Mouse (Mus musculus): ENCODE measurements at regions not wholly inside any gene's neighbourhood (a gene's known extent, or its start where the extent isn't known, plus 50 kb on each side); places are given as distances from the start of the nearest gene placed in this dataset.

DNA sequence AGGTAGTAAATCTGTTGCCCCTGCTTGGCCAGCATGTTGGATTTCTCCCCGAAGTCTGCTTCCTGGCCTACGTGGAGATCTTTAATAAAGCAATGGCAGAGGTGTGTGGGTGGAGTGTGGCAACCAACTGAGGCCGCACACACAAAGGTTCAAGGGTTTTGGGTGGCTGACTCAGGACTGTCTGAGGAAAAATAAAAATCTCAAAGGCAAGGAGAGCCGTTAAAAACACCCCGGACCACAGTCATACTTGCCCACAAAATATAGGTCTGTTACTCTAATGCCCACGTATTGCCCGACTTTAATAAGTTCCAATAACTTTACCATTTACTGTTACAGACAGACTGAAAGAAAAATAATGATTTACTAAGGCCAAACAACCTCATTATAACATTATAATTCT, 108.7 kb upstream of the Cdkn2b start:
- no peak overlapping the region for H3K4me3 ChIP-seq
- no peaks in the 10 kb centered on the region for H3K9me3 ChIP-seq (replicated peaks)
- no peaks in the 10 kb centered on the region for H3K4me1 ChIP-seq
- ATAC-seq = no peak
- H3K27ac ChIP-seq = no peak overlapping the region
- no peak overlapping the region for H3K9ac ChIP-seq
- H3K4me2 ChIP-seq = no peak overlapping the region
- no peaks in the 10 kb centered on the region for H3K36me3 ChIP-seq (ENCODE audit: poor library complexity, severe bottlenecking)
- 93% methylated on average over 7 of the region's 7 CpGs for WGBS
- H3K27me3 ChIP-seq = no peaks in the 10 kb centered on the region

- no peak for ATAC-seq
- 81% methylated on average over 2 of the region's 2 CpGs for WGBS
- no peak overlapping the region for H3K9ac ChIP-seq
These were observed 94.9 kb upstream of the Cdkn2b start for GRCm38 (mm10) chr4:89405624-89406167.

DNA sequence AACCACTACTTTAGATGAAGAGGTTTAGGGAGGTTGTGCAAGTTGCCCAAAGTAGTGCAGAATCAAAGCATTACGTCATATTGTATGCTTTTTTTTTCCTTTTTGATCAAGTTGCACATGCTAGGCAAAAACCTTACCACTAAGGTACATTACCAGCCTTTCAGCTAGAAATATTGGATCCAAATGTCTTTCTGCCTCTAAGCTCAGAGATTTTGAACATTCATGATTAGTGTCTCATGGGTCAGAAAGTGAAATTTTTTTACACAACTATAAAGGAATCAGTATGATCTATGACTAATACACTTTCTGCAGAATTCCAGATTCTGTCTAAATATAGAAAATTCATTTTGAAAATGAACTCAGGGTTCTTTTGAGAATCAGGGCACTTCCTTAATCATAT, 92.3 kb upstream of the Cdkn2b start:
- Histone ChIP-seq H3K27me3 (no peaks in the 10 kb centered on the region), H3K4me3 (no peak overlapping the region), H3K27ac (no peak overlapping the region), H3K9me3 (replicated peaks) (no peaks in the 10 kb centered on the region), H3K4me1 (no peaks in the 10 kb centered on the region), H3K9ac (no peak overlapping the region), H3K36me3 (ENCODE audit: poor library complexity, severe bottlenecking) (no peaks in the 10 kb centered on the region), H3K4me2 (no peak overlapping the region)
- 81% methylated on average over 1 of the region's 1 CpGs for WGBS
- ATAC-seq = no peak

More at GRCm38 (mm10) chr4:89405624-89406167, 94.9 kb upstream of the Cdkn2b start:
- Histone ChIP-seq H3K27ac (no peak overlapping the region), H3K27me3 (no peaks in the 10 kb centered on the region), H3K36me3 (ENCODE audit: poor library complexity, severe bottlenecking) (no peaks in the 10 kb centered on the region), H3K4me2 (no peak overlapping the region), H3K4me1 (no peaks in the 10 kb centered on the region), H3K9me3 (replicated peaks) (no peaks in the 10 kb centered on the region), H3K4me3 (no peak overlapping the region)

DNA sequence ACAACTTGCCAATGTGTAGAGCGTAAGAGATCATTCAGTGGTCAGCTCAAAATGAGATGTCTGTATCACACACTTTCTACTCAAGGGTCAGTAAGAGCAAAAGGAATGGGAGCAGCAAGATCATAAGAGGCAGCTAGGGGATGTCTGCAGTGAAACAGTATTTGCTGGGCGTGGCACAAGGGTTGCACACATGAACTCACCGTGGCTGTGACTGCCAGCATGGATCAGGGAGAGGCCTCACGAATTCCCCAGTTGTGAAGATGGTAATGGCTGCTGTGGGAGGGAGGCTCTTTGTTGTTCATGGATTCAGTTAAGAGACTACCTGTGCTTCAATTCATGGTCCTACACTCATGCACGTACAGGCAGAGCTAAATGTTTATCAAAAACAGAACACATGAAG, 91.5 kb upstream of the Cdkn2b start:
- Histone ChIP-seq H3K4me3 (no peak overlapping the region), H3K4me2 (no peak overlapping the region), H3K9me3 (replicated peaks) (no peaks in the 10 kb centered on the region), H3K4me1 (no peaks in the 10 kb centered on the region), H3K9ac (no peak overlapping the region), H3K27ac (no peak overlapping the region), H3K27me3 (no peaks in the 10 kb centered on the region), H3K36me3 (ENCODE audit: poor library complexity, severe bottlenecking) (no peaks in the 10 kb centered on the region)
- no peak for ATAC-seq
- 76% methylated on average over 5 of the region's 5 CpGs for WGBS

DNA sequence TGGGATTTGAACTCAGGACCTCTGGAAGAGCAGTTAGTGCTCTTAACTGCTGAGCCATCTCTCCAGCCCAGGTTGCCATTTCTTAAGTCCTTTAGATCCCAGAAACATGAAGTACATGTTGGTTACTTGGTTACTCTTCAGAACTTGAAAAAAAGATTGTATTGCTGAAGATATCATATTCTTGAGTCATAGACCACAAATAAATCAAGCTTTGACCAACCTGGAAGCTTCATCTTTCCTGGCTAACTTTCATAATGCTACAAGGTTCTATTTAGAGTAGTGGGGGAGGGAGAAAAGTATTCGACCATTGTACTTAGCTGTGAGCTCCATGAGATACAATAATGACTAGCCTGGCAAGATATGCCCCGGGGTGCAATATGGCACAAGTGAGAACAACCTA, 90.9 kb upstream of the Cdkn2b start:
- Histone ChIP-seq H3K27me3 (no peaks in the 10 kb centered on the region), H3K4me2 (no peak overlapping the region), H3K27ac (no peak overlapping the region), H3K9me3 (replicated peaks) (no peaks in the 10 kb centered on the region), H3K36me3 (ENCODE audit: poor library complexity, severe bottlenecking) (no peaks in the 10 kb centered on the region), H3K4me1 (no peaks in the 10 kb centered on the region), H3K4me3 (no peak overlapping the region), H3K9ac (no peak overlapping the region)
- WGBS = 77% methylated on average over 2 of the region's 2 CpGs
- no peak for ATAC-seq

DNA sequence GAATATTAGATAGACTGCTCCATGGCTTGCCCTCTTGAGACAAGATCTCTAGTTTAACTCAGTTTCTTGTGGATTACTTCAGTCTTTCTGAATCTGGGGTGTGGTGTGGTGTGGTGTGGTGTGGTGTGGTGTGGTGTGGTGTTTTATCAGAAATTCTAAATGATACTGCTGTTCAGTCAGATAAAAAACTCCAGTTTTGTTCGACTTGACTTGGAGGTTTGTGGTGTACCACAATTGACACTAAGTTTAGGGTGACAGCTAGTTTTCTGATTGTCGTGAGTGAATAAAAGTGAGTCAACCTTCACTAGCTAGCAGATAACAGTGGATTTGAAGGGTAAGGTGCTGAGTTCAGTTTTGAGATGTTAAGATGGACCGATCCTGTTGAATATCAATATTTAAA, 89.5 kb upstream of the Cdkn2b start:
- 88% methylated on average over 3 of the region's 3 CpGs for WGBS
- no peaks in the 10 kb centered on the region for H3K27me3 ChIP-seq
- H3K36me3 ChIP-seq (ENCODE audit: poor library complexity, severe bottlenecking) = no peaks in the 10 kb centered on the region
- H3K4me3 ChIP-seq = no peak overlapping the region
- no peak overlapping the region for H3K9ac ChIP-seq
- H3K4me2 ChIP-seq = no peak overlapping the region
- no peaks in the 10 kb centered on the region for H3K9me3 ChIP-seq (replicated peaks)
- H3K4me1 ChIP-seq = no peaks in the 10 kb centered on the region
- ATAC-seq = no peak
- no peak overlapping the region for H3K27ac ChIP-seq

DNA sequence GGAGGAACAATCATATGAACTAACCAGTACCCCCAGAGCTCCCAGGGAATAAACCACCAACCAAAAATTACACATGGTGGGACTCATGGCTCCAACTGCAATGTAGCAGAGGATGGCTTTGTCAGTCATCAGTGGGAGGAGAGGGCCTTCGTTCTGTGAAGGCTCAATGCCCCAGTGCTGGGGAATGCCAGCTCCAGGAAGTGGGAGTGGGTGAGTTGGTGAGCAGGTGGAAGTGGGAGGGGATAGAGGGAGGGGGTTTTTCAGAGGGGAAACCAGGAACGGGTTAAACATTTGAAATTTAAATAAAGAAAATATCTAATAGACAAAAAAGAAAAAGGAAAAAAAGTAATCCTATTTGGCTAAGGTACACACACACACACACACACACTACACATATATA, 88.4 kb upstream of the Cdkn2b start:
- Histone ChIP-seq H3K27me3 (no peaks in the 10 kb centered on the region), H3K4me3 (no peak overlapping the region), H3K9me3 (replicated peaks) (no peaks in the 10 kb centered on the region), H3K9ac (no peak overlapping the region), H3K4me1 (no peaks in the 10 kb centered on the region), H3K27ac (no peak overlapping the region), H3K36me3 (ENCODE audit: poor library complexity, severe bottlenecking) (no peaks in the 10 kb centered on the region), H3K4me2 (no peak overlapping the region)
- ATAC-seq = no peak
- WGBS = 73% methylated on average over 2 of the region's 2 CpGs

DNA sequence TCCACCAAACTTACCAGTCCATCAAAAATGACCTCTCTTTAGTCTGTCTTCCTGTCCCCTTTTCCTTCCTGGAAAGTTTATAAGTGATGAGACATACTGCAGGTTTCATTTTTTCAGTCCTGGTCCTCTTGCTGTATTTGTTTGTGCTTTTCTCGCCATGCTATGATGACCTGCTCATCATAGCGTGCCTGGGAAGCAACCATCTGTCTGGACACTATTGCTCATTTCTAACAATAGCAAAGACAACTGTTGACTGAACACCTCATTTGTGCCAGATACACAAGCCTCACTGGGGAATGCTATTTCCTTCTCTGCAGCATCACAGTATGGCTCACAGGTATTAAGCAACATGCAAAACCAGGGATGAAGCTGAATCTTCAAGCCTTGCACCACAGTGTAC, 85.2 kb upstream of the Cdkn2b start:
- Histone ChIP-seq H3K4me3 (no peak overlapping the region), H3K9me3 (replicated peaks) (no peaks in the 10 kb centered on the region), H3K27me3 (no peaks in the 10 kb centered on the region), H3K4me1 (no peaks in the 10 kb centered on the region), H3K9ac (no peak overlapping the region), H3K27ac (no peak overlapping the region), H3K36me3 (ENCODE audit: poor library complexity, severe bottlenecking) (no peaks in the 10 kb centered on the region), H3K4me2 (no peak overlapping the region)
- 89% methylated on average over 2 of the region's 2 CpGs for WGBS
- no peak for ATAC-seq

DNA sequence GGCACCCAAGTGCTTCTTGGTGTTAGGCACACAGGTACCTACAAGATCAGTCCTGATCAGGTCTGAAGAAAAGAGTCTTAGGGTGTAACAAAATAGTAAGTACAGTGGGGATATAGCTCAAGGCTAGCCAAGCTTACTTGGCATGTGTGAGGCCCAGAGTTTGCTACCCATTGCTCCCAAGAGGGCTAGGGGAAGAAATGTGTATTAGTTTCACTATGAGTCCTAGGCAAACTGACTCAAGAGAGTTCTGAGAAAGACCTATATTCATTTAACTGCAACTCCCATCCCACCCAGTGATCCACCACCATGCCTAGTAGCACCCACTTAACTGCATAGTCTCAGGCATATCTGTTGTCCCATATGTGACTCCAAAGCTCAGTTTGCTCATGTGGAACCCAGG, 84.5 kb upstream of the Cdkn2b start:
- H3K4me2 ChIP-seq = no peak overlapping the region
- no peaks in the 10 kb centered on the region for H3K4me1 ChIP-seq
- no peak for ATAC-seq

GRCm38 (mm10) chr4:89393251-89393711, 82.4 kb upstream of the Cdkn2b start:
- no peaks in the 10 kb centered on the region for H3K36me3 ChIP-seq (ENCODE audit: poor library complexity, severe bottlenecking)
- no peak for ATAC-seq
- no peaks in the 10 kb centered on the region for H3K27me3 ChIP-seq
- WGBS = 88% methylated on average over 2 of the region's 2 CpGs
- H3K9ac ChIP-seq = no peak overlapping the region
- no peaks in the 10 kb centered on the region for H3K4me1 ChIP-seq
- no peak overlapping the region for H3K4me3 ChIP-seq
- H3K27ac ChIP-seq = no peak overlapping the region
- H3K4me2 ChIP-seq = no peak overlapping the region
- H3K9me3 ChIP-seq (replicated peaks) = no peaks in the 10 kb centered on the region

More for the DNA sequence above, 84.5 kb upstream of the Cdkn2b start:
- no peaks in the 10 kb centered on the region for H3K9me3 ChIP-seq (replicated peaks)
- no peaks in the 10 kb centered on the region for H3K36me3 ChIP-seq (ENCODE audit: poor library complexity, severe bottlenecking)
- no peak overlapping the region for H3K27ac ChIP-seq
- no peaks in the 10 kb centered on the region for H3K27me3 ChIP-seq
- H3K4me3 ChIP-seq = no peak overlapping the region
- no peak overlapping the region for H3K9ac ChIP-seq

DNA sequence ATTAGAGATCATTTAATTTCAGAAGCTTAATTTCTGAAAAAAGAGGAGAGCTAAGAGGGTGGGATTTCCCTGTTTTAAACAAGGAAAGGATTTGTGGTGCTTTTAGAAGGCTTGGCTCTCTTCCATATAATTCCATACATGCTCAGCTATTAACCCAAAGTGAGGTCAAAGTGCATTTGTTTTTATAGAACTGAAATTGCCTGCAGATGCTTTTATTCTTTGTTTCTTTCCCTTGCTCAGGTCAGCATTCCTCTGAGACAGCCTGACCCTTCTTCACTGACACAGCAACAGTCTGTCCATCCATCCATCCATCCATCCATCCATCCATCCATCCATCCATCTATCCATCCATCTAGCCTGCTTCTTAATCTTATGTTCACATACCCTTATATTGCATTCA, 82.0 kb upstream of the Cdkn2b start:
- no peak overlapping the region for H3K9ac ChIP-seq
- no peak overlapping the region for H3K4me2 ChIP-seq
- ATAC-seq = no peak

GRCm38 (mm10) chr4:89391463-89392308, 80.8 kb upstream of the Cdkn2b start:
- H3K4me3 ChIP-seq = no peak overlapping the region
- H3K36me3 ChIP-seq (ENCODE audit: poor library complexity, severe bottlenecking) = no peaks in the 10 kb centered on the region
- no peak for ATAC-seq
- no peaks in the 10 kb centered on the region for H3K4me1 ChIP-seq
- H3K9me3 ChIP-seq (replicated peaks) = no peaks in the 10 kb centered on the region
- H3K27me3 ChIP-seq = no peaks in the 10 kb centered on the region
- WGBS = 88% methylated on average over 9 of the region's 9 CpGs
- H3K4me2 ChIP-seq = no peak overlapping the region
- no peak overlapping the region for H3K27ac ChIP-seq
- no peak overlapping the region for H3K9ac ChIP-seq

More for the DNA sequence above, 82.0 kb upstream of the Cdkn2b start:
- H3K36me3 ChIP-seq (ENCODE audit: poor library complexity, severe bottlenecking) = no peaks in the 10 kb centered on the region
- no peak overlapping the region for H3K27ac ChIP-seq
- no peak overlapping the region for H3K4me3 ChIP-seq
- no peaks in the 10 kb centered on the region for H3K9me3 ChIP-seq (replicated peaks)
- no peaks in the 10 kb centered on the region for H3K27me3 ChIP-seq
- H3K4me1 ChIP-seq = no peaks in the 10 kb centered on the region

GRCm38 (mm10) chr4:89383548-89383947, 72.7 kb upstream of the Cdkn2b start:
- Histone ChIP-seq H3K4me2 (no peak overlapping the region), H3K4me1 (no peaks in the 10 kb centered on the region), H3K36me3 (ENCODE audit: poor library complexity, severe bottlenecking) (no peaks in the 10 kb centered on the region), H3K4me3 (no peak overlapping the region), H3K27me3 (no peaks in the 10 kb centered on the region), H3K9ac (no peak overlapping the region), H3K27ac (no peak overlapping the region), H3K9me3 (replicated peaks) (no peaks in the 10 kb centered on the region)
- 92% methylated on average over 3 of the region's 3 CpGs for WGBS
- no peak for ATAC-seq

Measured in forebrain, embryonic 13.5 days (tissue).